Mouse (Mus musculus): Measurements from ENCODE around the gene Cox4i2. TPM values are rescaled to one million over a fixed set of nuclear protein-coding genes. Genes with fewer than 3 reads are reported as not detected.

Cox4i2 gene
- polyA plus RNA-seq, 1 experiment from 2014 or later, result 4.5 TPM

GRCm38 (mm10) chr2:152776435-152776834 is 22.5 kb downstream of the Cox4i2 start:
- 81% methylated on average over 2 of the region's 2 CpGs for WGBS
- no peak for ATAC-seq (ENCODE audit: low read depth)
- H3K36me3 ChIP-seq, result peaks cover 30% of the 10 kb centered on the region
- no peak overlapping the region for H3K4me3 ChIP-seq
- H3K4me2 ChIP-seq, result no peak overlapping the region
- no peaks in the 10 kb centered on the region for H3K27me3 ChIP-seq
- H3K9ac ChIP-seq, result no peak overlapping the region
- H3K27ac ChIP-seq (replicated peaks), result no peak overlapping the region
- no peaks in the 10 kb centered on the region for H3K4me1 ChIP-seq (replicated peaks)
- H3K9me3 ChIP-seq, result no peaks in the 10 kb centered on the region

DNA sequence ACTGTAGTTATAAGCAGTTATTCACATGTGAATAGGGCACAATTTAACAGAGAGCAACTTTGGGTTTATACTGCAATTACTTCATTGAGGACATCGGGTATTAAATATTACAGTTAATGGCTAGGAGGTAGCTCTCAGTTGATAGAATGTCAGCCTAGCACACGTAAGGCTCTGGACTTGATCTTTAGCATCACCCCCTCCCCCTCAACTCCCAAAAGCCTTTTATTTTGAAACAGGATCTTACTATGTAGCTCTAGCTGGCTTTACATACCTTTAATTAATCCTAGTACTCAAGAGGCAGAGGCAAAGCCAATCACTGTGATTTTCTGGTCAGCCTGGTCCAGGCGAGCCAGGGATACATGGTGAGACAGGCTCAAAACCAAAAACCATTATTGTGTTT is 23.1 kb downstream of the Cox4i2 start:
- peaks cover 36% of the 10 kb centered on the region for H3K36me3 ChIP-seq
- H3K9ac ChIP-seq, result no peak overlapping the region
- H3K4me3 ChIP-seq, result no peak overlapping the region
- H3K27me3 ChIP-seq, result no peaks in the 10 kb centered on the region
- H3K4me2 ChIP-seq, result no peak overlapping the region
- ATAC-seq (ENCODE audit: low read depth), result no peak
- H3K4me1 ChIP-seq (replicated peaks), result no peaks in the 10 kb centered on the region
- H3K9me3 ChIP-seq, result no peaks in the 10 kb centered on the region
- WGBS, result 85% methylated on average over 3 of the region's 3 CpGs
- no peak overlapping the region for H3K27ac ChIP-seq (replicated peaks)

- peaks cover 10% of the 10 kb centered on the region for H3K4me1 ChIP-seq (replicated peaks)
- ATAC-seq (ENCODE audit: low read depth), result no peak
- no peak overlapping the region for H3K4me2 ChIP-seq
- H3K4me3 ChIP-seq, result no peak overlapping the region
- 97% methylated on average over 2 of the region's 2 CpGs for WGBS
- H3K9ac ChIP-seq, result no peak overlapping the region
- H3K36me3 ChIP-seq, result peaks cover 44% of the 10 kb centered on the region
- H3K27ac ChIP-seq (replicated peaks), result no peak overlapping the region
- H3K9me3 ChIP-seq, result no peaks in the 10 kb centered on the region
- no peaks in the 10 kb centered on the region for H3K27me3 ChIP-seq
Observed at GRCm38 (mm10) chr2:152780466-152780865, 26.5 kb downstream of the Cox4i2 start.

DNA sequence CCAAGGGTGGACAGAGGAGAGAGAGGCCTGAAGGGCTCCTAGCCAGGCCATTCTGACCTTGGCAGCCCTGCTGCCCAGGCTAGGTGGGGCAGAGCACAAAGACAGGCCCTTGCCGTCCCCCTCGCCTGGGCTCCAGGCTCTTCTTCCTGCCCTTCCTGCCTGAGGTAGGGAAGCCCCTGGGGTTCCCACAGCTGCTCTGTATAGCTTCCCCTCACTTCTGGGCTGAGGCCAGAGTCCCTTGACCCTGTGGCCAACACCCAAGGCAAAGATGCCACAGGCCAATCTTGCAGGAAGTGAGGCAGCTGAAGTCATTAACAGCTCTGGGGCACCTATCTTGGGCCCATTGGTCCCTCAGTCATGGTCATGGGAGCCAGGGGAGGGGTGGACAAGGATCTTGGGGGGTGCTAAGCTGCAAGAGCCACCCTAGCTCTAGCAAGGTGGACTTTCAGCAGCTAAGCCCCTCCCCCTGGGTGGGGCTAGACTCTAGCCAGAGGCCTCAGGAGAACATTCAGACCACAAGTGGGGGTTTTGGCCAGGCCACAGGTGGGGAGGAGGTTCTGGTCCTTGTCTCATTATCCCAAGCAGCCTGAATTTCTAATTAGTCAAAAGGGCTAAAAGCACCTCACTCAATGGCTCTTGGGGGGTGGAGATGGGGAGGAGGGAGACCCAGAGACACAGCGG is 27.2 kb downstream of the Cox4i2 start:
- Histone ChIP-seq H3K9ac (0 out of 2 replicates have a peak overlapping the region, but pooled peaks have one; percentile 26), H3K27me3 (no peaks in the 10 kb centered on the region), H3K4me2 (no peak overlapping the region), H3K36me3 (peaks cover 44% of the 10 kb centered on the region), H3K4me3 (no peak overlapping the region), H3K9me3 (no peaks in the 10 kb centered on the region), H3K4me1 (replicated peaks) (peaks cover 17% of the 10 kb centered on the region), H3K27ac (replicated peaks) (no peak overlapping the region)
- no peak for ATAC-seq (ENCODE audit: low read depth)
- 93% methylated on average over 3 of the region's 3 CpGs for WGBS

- ATAC-seq (ENCODE audit: low read depth), result no peak
- Histone ChIP-seq H3K9me3 (no peaks in the 10 kb centered on the region), H3K27me3 (no peaks in the 10 kb centered on the region), H3K9ac (no peak overlapping the region), H3K4me2 (no peak overlapping the region), H3K4me1 (replicated peaks) (peaks cover 18% of the 10 kb centered on the region), H3K27ac (replicated peaks) (no peak overlapping the region), H3K4me3 (no peak overlapping the region), H3K36me3 (peaks cover 44% of the 10 kb centered on the region)
- 89% methylated on average over 5 of the region's 5 CpGs for WGBS
Observed at GRCm38 (mm10) chr2:152782656-152783055, 28.7 kb downstream of the Cox4i2 start.

DNA sequence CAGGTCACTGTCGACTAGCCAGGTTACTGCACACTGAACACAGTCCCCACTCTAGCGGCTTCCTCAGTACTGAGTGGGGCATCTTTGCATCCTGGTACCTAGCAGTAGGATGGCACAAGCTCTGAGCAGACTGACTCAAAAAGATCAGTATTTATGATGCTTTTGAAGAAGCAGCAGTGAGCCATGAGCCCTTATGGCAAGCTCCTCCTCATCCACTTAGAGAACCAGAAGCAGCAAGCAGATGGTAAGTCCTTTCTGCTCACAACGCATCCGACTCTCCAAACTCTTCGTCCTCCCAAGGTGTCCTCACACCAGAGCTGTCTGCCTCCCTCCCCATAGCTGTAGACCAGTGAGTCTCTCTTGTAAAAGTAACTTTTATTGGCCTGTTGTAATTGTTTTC is 29.3 kb downstream of the Cox4i2 start:
- no peaks in the 10 kb centered on the region for H3K27me3 ChIP-seq
- no peak overlapping the region for H3K4me2 ChIP-seq
- no peak for ATAC-seq (ENCODE audit: low read depth)
- H3K4me1 ChIP-seq (replicated peaks), result peaks cover 18% of the 10 kb centered on the region
- H3K36me3 ChIP-seq, result peaks cover 44% of the 10 kb centered on the region
- no peaks in the 10 kb centered on the region for H3K9me3 ChIP-seq
- H3K27ac ChIP-seq (replicated peaks), result no peak overlapping the region
- no peak overlapping the region for H3K4me3 ChIP-seq
- H3K9ac ChIP-seq, result no peak overlapping the region
- 92% methylated on average over 5 of the region's 5 CpGs for WGBS

DNA sequence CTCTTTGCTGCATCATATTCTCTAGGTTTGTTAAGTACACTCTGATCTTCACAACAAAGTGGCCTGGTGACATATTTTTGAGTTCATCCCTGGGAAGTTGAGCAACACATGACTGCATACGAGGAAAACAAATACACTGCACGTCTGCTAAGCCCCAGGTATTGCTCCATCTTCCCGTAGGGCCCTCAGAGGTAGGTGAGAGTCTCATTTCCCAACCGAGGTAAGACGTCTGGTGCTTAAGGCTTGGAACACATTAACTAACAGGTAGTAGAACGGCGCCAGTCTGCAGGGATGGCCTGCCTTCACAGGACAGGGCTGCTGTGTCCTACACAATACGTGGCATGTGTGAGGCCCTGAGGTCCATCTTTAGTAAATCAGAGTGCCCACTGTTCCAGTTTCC is 30.7 kb downstream of the Cox4i2 start:
- Histone ChIP-seq H3K9ac (no peak overlapping the region), H3K36me3 (peaks cover 32% of the 10 kb centered on the region), H3K4me2 (no peak overlapping the region), H3K9me3 (no peaks in the 10 kb centered on the region), H3K27ac (replicated peaks) (peak overlapping the region; percentile 78; the same call in 1 of the 2 replicates), H3K4me3 (no peak overlapping the region), H3K4me1 (replicated peaks) (peaks cover 28% of the 10 kb centered on the region), H3K27me3 (no peaks in the 10 kb centered on the region)
- WGBS, result 92% methylated on average over 8 of the region's 8 CpGs
- ATAC-seq (ENCODE audit: low read depth), result no peak

- Histone ChIP-seq H3K9ac (no peak overlapping the region), H3K27ac (replicated peaks) (peak overlapping the region; percentile 78), H3K4me2 (peak overlapping the region; percentile 6), H3K36me3 (peaks cover 26% of the 10 kb centered on the region), H3K27me3 (no peaks in the 10 kb centered on the region), H3K4me1 (replicated peaks) (peaks cover 38% of the 10 kb centered on the region), H3K9me3 (no peaks in the 10 kb centered on the region), H3K4me3 (no peak overlapping the region)
- WGBS, result 38% methylated on average over 18 of the region's 18 CpGs
- ATAC-seq (ENCODE audit: low read depth), result peak; percentile 42
Observed at GRCm38 (mm10) chr2:152785446-152786350, 31.7 kb downstream of the Cox4i2 start.

- Histone ChIP-seq H3K36me3 (0 out of 2 replicates have a peak, but pooled peaks cover 13% of the 10 kb centered on the region), H3K9ac (no peak overlapping the region), H3K27ac (replicated peaks) (no peak overlapping the region), H3K9me3 (no peaks in the 10 kb centered on the region), H3K4me2 (no peak overlapping the region), H3K27me3 (no peaks in the 10 kb centered on the region), H3K4me3 (no peak overlapping the region), H3K4me1 (replicated peaks) (peaks cover 39% of the 10 kb centered on the region)
- WGBS, result 91% methylated on average over 2 of the region's 2 CpGs
- no peak for ATAC-seq (ENCODE audit: low read depth)
Observed at GRCm38 (mm10) chr2:152787136-152787535, 33.2 kb downstream of the Cox4i2 start.

DNA sequence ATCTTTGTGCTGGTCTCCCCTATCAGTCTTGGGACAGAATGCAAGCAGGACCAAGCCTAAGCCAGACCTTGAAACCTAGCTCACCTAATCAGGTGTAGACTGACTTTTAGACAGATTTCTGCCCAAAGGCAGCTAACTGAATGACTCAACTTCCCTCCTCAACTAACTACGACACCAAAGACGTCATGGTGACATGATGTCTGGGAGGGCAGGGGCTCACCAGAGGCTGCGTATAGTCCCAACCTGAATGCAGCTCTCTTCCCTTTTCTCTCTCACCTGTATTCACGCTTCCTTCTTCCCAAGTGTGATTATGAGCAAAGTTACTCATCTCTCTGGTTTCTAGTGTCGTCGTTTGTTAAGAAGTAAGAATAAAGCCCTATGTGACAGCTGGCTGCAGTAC is 33.6 kb downstream of the Cox4i2 start:
- Histone ChIP-seq H3K4me3 (no peak overlapping the region), H3K4me1 (replicated peaks) (peaks cover 43% of the 10 kb centered on the region), H3K27me3 (no peaks in the 10 kb centered on the region), H3K36me3 (0 out of 2 replicates have a peak, but pooled peaks cover 13% of the 10 kb centered on the region), H3K4me2 (no peak overlapping the region), H3K9ac (no peak overlapping the region), H3K9me3 (no peaks in the 10 kb centered on the region), H3K27ac (replicated peaks) (no peak overlapping the region)
- ATAC-seq (ENCODE audit: low read depth), result no peak
- WGBS, result 94% methylated on average over 6 of the region's 6 CpGs

DNA sequence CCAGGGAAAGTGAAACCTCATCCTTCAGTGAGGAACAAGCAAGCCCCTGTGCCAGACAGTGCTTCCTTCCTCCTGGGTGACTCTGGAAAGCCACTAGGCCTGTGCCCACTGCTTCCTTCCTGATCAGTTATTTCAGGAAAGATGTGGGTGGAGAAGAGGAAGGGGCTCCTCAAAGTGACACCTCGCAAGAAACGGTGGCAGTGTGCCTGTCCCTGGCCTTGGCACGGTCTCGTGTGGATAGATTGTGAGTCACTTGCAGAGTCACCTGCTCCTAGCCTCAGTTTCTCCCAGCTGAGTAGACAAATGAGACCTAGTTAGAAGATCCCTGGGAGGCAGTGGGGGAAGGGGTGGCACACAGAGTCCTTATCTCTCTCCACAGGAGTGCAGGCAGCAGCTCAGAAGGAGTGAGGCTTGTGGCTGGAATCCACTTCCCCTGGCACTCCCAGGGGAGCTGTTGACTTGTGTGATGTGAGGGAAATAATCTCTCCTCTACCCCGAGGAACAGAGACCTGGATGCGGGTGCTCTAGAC is 35.0 kb downstream of the Cox4i2 start:
- no peak for ATAC-seq (ENCODE audit: low read depth)
- H3K27ac ChIP-seq (replicated peaks), result peak overlapping the region; percentile 35
- 71% methylated on average over 6 of the region's 6 CpGs for WGBS

DNA sequence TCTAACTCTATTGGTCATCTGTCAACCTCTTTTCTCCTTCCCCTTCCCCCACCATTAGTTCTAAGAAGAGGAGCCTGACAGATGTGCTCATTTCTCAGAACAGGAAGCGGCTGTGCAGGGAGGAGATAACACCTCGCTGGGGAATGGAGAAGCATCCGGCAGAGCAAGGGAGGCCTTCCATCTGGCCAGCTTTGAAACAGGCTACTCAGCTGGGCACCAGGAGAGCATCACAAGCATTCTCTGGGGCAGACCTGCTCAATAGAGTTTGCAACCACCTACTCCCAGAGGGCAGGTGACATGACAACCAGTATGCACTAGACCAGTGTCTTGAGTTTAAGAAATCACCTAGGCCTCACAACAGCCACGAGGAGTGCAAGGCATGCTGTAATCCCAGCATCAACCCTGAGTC is 35.6 kb downstream of the Cox4i2 start:
- 51% methylated on average over 4 of the region's 4 CpGs for WGBS
- no peak overlapping the region for H3K9ac ChIP-seq
- H3K4me3 ChIP-seq, result no peak overlapping the region
- H3K27ac ChIP-seq (replicated peaks), result peak overlapping the region; percentile 35; the same call in 1 of the 2 replicates
- 0 out of 2 replicates have a peak, but pooled peaks cover 12% of the 10 kb centered on the region for H3K36me3 ChIP-seq
- H3K9me3 ChIP-seq, result no peaks in the 10 kb centered on the region
- peaks cover 49% of the 10 kb centered on the region for H3K4me1 ChIP-seq (replicated peaks)
- H3K4me2 ChIP-seq, result no peak overlapping the region
- no peaks in the 10 kb centered on the region for H3K27me3 ChIP-seq
- ATAC-seq (ENCODE audit: low read depth), result no peak

More for the DNA sequence above, 35.0 kb downstream of the Cox4i2 start:
- no peaks in the 10 kb centered on the region for H3K27me3 ChIP-seq
- H3K4me1 ChIP-seq (replicated peaks), result peaks cover 44% of the 10 kb centered on the region
- H3K9ac ChIP-seq, result no peak overlapping the region; the same call in 1 of the 2 replicates
- H3K4me2 ChIP-seq, result no peak overlapping the region
- H3K36me3 ChIP-seq, result 0 out of 2 replicates have a peak, but pooled peaks cover 13% of the 10 kb centered on the region
- no peak overlapping the region for H3K4me3 ChIP-seq
- H3K9me3 ChIP-seq, result no peaks in the 10 kb centered on the region
